Mouse (Mus musculus): Measurements from ENCODE around the gene Dnajb5.
A peak's percentile ranks its signal among the peaks of the same experiment; 100 is the strongest.

Dnajb5 gene

DNA sequence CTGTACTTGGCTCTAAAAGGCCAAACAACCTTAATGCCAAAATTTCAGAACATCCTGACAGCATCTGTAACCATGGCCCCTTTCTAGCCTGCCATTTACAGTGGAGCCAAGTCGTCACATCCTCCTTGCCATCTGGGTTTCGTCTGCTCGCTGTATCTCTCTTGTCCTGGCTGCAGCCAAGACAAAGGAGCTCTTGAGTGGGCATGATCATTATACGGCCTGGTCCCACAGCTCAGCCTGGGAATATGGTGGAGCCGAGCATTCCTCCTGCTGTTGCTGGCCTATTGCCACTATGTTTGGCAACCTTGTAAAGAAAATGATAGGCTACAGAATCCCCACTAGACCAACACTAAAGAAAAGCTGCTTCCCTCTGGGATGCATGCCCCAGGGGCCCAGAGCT is 6.3 kb upstream of the Dnajb5 start:
- no peak for DNase-seq (ENCODE audit: low read depth in 2 of 2, low spot score in 2 of 2)

DNA sequence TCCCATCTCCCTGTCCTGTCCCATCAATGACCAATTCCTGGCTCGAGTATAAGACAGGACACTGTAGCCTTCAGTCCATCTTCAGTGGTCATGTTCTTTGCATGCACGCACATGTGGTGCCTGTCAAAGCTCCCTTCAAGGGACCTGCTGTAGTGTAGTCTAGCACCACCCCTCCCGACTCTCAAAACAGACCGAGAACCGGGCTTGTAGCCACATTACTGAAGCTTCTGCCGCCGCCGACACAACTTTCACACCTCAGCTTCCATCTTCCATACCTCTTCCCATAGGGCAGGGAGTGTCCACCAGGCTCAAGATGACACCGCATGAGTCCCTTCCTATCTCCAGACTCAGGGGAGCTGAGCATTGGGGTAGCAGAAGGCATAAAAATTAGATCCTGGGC is 5.4 kb upstream of the Dnajb5 start:
- DNase-seq (ENCODE audit: low read depth in 2 of 2, low spot score in 2 of 2) = no peak

DNA sequence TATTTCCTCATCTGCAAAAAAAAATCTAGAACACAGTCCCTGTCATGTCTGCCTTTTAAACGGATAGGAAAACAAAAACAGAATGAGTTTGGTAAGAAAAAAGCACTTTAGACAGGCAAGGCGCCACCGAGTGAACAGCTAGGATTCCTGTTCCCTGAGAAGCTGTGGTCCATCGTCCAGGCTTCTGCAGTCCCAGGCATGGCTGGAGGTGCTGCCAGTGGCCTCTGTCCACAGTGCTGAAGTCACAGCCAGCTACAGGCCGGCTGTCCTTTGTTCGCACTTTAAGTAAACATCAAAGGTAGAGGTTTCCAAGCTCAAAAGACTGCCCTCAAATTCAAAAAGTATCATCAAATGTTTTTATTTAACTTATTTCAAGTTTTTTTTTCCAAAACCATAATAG is 4.6 kb upstream of the Dnajb5 start:
- DNase-seq (ENCODE audit: low read depth in 2 of 2, low spot score in 2 of 2) = no peak

DNA sequence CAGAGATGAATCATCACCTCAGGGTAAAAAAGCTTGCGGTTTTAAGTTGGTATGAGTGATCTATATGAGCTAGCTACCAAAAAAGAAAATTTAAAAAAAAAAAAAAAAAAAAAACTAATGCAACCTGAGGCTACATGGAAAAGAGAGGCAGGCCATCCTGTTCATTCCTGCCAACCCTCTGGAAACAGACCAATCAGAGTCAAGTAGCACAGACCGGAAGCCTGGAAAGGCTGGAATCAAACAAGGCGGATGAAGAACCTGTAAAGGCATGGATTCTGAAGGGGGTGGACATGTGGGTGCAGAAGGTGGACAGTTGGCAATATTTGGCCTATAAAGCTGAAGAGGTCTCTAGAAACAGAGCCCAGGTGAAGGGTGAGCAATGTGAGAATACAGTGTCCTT is 4.2 kb upstream of the Dnajb5 start:
- DNase-seq (ENCODE audit: low read depth in 2 of 2, low spot score in 2 of 2) = no peak

DNA sequence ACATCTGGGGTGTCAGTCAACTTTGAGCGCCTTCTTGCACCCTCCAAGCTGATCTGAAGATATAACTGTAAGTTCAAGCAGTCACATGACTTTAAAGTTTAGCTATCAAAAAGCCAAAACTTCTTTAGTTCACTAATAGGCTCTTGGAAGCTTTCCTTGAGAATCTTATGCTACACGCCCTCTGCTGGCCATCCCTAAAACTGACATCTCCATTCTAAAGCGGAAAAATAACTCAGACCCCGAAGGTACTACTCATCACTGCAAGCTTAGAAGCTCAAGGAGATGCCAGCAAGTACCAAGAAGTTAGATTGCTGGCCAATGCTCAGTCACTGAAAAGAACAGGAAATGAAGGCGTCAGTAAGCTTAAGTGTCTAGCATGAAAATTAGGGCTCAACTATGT is 3.7 kb upstream of the Dnajb5 start:
- DNase-seq (ENCODE audit: low read depth in 2 of 2, low spot score in 2 of 2) = peak in 1 of 2 experiments; percentile 15

DNA sequence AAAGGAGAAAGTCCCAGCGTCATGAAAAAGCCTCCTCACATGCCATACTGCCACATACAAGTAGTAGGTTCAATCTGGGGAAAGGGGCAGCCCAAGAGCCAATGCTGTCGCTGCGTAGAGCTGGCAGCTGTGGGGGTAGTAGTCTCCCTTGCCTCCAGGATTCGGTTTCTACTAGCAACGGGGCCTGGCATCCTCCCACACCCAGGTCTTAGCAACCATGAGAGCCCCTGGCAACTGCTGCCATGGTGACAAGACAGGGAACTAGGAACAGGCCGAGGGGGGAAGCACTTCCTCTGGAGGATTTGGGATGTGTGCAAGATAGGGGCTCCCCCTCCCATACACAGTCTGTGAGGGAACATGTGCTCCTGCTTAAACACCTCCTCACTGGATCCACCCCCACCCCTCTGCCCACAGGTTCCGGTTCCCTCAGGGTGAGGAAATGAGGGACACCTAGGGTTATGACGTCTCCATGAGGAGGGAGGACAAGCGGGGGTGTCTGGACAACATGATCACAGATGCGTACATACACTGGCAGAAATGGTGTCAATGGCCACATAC is 2.8 kb upstream of the Dnajb5 start:
- DNase-seq (ENCODE audit: low read depth in 2 of 2, low spot score in 2 of 2) = no peak

DNA sequence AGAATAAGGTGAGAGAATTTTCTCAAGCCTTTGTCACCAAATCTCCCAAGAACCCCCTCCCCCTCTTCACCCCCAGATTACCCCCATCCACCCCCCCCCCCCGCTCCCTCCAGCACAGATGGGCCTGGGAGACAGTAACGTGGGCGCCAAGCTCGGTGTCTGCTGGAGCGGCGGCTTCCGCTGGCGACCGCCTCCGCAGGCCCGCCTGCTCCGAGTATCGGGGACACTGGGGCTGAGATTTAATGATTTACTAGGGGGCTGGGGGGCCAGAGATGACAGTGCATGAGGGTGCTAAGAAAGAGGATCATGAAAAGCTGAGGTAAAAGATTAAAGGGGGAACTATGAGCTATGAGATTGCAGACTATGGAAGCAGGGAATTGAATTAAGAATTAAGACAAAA is 1.1 kb upstream of the Dnajb5 start:
- no peak for DNase-seq (ENCODE audit: low read depth in 2 of 2, low spot score in 2 of 2)

DNA sequence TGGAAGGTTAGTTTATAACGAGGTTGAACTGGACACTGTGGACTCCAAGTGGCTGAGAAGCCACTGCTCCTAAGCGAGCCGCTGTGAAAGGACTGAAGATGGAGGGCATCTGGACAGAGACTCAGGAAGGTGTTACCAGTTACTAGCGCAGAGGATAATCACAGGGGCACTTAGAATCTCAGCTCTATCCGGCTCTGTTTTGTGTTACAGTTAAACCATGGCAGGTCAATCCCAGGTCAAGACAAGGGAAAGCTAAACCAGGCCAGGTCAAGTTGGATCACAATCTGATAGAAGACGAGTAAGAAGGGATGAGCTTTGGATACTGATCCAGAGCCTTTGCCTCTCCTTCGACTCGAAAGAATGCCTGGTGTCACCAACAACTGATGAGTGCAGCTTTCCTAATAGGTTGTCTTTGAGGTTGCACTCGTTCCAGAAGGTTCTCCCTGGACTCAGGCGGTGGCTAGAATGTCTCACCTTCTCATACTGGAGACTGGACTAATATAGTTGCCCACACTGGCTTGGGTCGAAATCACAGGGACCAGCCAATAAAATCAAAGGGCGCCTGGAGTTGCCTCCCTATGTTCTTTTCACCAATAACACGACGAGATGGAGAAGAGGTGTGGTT is 451 bp upstream of the Dnajb5 start:
- DNase-seq (ENCODE audit: low read depth in 2 of 2, low spot score in 2 of 2) = no peak

DNA sequence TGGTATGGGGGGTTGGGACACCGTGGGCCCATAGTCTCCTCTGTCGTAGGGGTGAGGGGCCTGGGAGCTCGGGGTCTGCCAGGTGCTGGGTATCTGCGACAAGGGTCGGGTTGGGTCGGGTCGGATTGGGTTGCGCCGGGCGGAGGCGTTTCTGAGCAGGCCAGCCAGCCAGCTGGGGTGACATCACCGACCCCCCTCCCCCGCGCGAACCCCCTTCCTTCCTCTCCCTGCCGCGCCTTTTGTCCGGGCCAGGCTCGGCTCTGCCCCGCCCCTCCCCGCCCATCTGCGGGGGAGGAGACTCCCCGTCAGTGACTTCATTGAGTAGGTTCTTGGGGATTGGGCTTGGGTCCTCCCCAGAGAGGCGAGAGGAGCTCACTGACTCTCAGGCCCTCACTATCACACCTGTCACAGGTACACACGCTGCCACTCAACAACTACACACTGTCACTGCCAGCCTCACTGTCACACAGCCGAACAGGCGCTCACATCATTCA is 498 bp downstream of the Dnajb5 start:
- DNase-seq (ENCODE audit: low read depth in 2 of 2, low spot score in 2 of 2) = peak; percentile 74 to 81

DNA sequence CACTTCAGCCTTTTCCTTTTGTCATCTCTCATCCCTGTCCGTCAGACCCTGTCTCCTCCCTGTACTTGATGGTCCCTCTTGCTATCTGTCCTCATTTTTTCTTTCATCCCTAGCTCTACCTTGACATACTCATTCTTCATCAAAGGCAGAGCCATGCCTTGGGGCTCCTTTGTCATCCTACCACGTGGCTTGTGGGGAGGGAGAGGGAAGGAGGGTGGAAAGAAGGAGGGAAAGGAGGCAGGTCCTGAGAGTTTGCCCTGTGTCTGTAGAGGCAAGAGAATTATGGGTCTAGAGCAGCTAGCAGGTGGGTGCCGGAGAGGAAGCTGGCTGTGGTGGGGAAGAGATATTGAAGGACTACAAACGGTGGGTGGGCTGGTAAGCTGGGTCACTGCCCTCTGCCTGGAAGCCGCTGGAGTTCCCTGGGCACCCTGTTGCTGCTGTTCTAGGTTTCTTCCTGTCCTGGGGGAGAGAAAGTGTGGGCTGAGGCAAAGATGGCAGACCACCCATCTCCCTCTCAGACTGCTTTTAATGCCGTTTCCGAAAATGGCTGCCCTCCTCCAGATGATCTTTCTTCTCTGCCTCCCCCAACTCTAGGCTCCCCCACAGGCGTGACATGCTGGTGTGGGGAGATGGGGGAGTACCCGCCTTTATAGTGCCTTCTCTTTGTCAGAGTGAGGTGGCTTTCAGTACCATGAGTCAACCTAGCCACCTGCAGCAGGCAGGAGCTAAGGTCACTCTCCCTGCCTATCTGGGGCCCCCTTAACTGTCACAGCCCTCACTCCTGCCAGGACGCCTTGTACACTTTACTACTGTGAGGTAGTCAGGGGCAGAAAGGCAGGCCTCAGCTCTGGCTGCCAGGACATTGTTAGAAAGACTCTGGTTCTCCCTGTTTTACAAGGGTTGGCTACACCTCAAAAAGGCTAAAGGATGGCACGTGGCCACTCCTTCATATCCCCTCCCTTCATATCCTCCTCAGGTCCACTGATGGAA is 1.9 kb downstream of the Dnajb5 start:
- no peak for DNase-seq (ENCODE audit: low read depth in 2 of 2, low spot score in 2 of 2)

DNA sequence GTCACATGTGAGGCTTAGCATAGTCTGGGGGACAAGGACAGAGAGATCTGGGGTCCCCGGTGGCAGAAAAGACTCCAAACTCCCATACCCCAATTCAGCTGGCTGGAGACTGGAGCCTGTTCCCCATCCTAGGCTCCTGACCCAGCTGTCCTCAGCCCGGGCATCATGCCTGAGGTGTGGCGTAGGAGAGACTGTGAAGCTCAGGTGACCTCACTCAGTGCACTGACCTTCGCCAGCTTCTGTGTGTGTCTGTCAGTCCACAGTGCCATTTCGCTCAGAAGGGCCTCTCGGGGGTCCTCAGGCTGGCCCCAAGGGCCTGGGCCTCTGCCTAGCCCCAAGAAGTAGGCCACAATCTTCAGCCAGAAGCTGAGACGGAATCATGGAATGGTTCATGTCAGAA is 2.9 kb downstream of the Dnajb5 start:
- no peak for DNase-seq (ENCODE audit: low read depth in 2 of 2, low spot score in 2 of 2)

DNA sequence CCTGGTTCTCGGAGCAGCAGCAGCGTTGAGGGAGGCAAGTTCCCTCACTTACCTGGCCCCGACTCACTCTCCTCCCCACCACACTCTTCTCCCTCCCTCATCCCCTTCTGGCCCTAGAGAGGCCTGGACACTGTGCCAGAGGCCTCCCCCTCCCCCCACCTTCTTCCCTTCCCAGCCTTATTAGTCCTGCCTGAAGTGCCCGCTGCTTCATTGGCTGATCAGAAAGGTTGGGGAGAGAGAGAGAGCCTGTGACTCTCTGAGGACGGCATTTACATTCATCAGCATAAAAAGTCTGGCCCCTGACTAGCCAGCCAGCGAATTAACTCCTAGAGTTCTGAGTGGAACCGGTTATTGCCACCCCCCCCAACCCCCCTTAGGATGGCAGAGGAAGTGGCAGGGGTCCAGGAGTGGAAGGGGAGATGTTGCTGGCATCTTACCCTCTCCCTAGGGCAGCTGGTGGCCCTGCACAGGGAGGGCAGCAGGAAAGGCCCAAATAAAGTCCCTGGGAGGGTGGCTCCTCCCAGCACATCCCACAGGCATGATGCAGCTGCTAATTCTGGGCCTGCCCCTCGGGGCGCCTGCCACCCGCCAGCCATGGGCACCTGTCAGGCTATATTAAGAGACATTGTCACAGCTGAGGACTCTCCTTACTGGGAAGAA is 4.0 kb downstream of the Dnajb5 start:
- no peak for DNase-seq (ENCODE audit: low read depth in 2 of 2, low spot score in 2 of 2)

DNA sequence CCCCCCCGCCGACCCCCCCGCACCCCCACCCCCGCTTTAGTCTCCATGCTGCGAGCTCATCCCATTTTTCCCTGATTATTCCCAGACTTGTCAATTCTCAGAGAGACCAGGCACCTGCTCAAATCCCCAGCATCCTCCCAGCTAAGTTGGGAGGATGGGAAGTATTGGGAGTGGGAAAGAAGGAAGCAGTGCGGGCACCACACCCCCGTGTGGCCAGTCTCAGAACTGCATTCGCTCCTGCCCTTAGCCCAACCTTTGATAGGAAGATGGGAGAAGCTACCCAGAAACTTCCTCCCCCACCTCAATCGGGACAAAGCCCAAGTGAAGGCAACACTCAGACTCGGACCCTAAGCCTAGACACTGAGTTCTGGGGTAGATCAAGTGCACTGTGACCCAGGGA is 4.7 kb downstream of the Dnajb5 start:
- peak; percentile 21 to 30 for DNase-seq (ENCODE audit: low read depth in 2 of 2, low spot score in 2 of 2)

DNA sequence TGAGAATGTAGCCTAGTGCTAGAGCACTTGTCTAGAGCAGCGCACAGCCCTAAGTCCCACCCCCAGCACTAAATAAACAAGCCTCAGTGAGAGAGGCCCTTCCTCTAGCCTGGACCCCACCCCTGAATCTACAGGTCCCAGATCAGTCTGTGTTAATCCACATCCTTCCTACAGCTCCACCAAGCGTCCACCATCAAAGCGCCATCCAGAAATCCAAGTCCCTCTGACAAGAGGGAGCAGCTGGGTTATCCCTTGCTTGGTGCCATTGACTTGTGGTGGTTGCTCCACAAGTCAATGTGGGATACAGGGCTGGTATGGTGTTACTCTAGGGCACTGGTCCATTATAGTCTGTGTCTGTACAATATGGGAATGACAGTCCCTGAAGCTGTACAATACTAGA is 5.6 kb downstream of the Dnajb5 start:
- DNase-seq (ENCODE audit: low read depth in 2 of 2, low spot score in 2 of 2) = no peak

DNA sequence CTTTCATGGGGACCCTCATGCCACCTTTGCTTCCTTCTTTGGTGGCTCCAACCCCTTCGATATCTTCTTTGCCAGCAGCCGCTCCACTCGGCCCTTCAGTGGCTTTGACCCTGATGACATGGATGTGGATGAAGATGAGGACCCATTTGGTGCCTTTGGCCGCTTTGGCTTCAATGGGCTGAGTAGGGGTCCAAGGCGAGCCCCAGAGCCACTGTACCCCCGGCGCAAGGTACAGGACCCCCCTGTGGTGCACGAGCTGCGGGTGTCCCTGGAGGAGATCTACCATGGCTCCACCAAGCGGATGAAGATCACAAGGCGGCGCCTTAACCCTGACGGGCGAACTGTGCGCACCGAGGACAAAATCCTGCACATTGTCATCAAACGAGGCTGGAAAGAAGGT is 7.0 kb downstream of the Dnajb5 start:
- DNase-seq (ENCODE audit: low read depth in 2 of 2, low spot score in 2 of 2) = no peak

DNA sequence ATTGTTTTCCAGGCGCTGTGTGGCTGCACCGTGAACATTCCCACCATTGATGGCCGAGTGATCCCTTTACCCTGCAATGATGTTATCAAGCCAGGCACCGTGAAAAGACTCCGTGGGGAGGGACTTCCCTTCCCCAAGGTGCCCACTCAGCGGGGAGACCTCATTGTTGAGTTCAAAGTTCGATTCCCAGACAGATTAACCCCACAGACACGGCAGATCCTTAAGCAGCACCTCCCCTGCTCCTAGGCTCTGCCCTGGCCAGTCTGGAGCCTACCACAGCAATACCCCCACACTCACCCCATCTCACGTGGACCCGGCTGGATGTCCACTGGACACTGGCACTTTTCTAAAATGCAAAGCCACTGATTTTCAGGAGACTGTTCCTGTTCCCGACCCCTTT is 7.7 kb downstream of the Dnajb5 start:
- no peak for DNase-seq (ENCODE audit: low read depth in 2 of 2, low spot score in 2 of 2)

DNA sequence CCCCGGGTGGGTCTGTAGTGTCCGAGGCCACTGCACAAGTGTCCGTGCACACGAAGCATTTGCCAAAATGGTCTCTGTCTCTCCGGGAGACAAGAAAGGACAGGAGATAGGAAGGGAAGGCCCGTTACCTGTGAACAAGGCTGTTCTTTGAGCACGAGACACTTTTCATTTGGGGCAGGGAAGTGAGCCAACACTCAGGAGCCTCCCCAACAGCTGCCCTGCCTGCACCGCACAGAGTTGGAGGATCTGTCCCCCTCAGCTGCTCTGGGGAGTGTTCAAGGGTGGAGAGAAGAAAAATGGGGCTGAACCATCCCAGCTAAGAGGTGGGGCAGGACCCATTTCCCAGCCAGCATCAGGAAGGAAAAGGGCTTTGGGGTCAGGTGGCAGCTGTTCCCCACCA is 8.4 kb downstream of the Dnajb5 start:
- DNase-seq (ENCODE audit: low read depth in 2 of 2, low spot score in 2 of 2) = no peak

DNA sequence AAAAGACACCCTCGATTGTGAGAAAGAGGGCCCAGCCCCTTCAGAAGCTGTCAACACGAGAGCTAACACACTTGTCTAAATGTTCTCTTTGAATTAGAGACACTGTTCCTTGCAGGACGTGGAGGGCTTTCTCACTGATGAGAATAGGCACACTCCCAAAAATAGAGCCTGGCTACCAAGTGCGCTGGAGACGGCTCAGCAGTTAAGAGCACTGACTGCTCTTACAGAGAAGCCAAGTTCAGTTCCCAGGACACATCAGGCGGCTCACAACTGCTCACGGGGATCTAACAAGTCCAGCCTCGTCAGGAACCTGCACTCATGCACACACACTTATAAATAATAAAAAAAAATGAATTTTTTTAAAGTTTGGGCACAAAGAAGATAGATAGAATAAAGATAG is 9.3 kb downstream of the Dnajb5 start:
- DNase-seq (ENCODE audit: low read depth in 2 of 2, low spot score in 2 of 2) = no peak

DNA sequence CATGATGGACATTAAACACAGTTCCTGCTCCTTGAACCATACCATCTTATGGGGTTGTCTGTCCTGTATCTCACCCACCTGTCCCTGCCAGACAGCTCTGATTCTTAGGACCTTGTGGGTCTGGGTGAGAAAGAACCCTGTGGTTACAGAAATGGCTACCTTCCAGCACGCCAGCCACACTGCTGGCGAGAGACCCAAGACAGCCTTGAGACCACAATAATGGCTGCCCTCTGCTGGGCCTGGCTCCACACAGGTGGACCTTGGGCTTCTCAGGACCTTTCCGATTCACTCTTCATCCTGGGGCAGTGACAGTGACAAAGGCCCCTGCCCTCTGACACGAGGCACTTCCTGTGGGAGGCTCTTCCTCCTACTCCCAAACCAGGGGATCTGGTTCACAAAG is 9.8 kb downstream of the Dnajb5 start:
- no peak for DNase-seq (ENCODE audit: low read depth in 2 of 2, low spot score in 2 of 2)

DNA sequence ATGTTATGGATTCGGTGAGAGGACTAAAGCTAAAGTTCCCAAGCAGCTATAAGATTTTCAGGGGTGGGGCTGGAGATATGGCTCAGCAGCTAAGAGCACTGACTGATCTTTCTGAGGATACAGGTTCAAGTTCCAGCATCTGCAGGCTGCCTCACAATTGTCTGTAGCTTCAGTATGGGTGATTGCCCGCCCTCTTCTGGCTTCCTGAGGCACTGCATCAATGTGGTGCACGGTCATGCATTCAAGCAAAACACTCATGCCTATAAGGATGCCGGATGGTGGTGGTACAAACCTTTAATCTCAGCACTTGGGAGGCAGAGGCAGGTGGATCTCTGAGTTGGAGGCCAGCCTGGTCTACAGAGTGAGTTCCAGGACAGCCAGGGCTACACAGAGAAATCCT is 12.0 kb downstream of the Dnajb5 start:
- peak; percentile 40 to 65 for DNase-seq (ENCODE audit: low read depth in 2 of 2, low spot score in 2 of 2)

DNA sequence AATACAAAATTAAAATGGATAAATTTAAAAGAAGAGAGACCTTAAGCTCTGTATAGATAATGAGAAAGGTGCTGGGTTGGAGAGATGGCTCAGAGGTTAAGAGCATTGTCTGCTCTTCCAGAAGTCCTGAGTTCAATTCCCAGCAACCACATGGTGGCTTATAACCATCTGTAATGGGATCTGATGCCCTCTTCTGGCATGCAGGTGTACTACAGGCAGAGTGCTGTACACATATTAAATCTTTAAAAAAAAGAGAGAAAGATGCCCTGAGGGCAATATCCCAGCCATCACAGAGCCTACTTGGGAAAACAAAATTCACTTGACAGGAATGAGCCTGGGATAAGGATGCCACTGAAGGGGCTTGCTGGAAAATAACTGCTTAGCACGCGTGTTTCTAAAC is 13.9 kb downstream of the Dnajb5 start:
- DNase-seq (ENCODE audit: low read depth in 2 of 2, low spot score in 2 of 2) = no peak

Measured in CD8-positive naive resting alpha-beta T cell, adult 2 months (primary cell).